Mouse (Mus musculus) MEL (cell line): Measurements from ENCODE around the gene Tfap2d. TPM values are rescaled to one million over a fixed set of nuclear protein-coding genes. Genes with fewer than 3 reads are reported as not detected.
A peak's percentile ranks its signal among the peaks of the same experiment; 100 is the strongest.

Experiments
- DNase-seq: peaks from one replicate; pipeline ENCODE4 v3.0.0; 2011; ENCODE audit warnings: low read depth, low spot score
- H3K27ac ChIP-seq: 2 replicates; pipeline ENCODE4 v1.5.1; 2012; ENCODE audit warnings: low read depth, mild to moderate bottlenecking, control low read depth, low read length, moderate library complexity; ENCODE audit not compliant: control insufficient read depth
- H3K27me3 ChIP-seq, 2 experiments: fragments of 150-350 bp in 1 of 2; sonication (generic) in 1 of 2; 2 replicates each; pipeline ENCODE4 v1.6.1; 2012; ENCODE audit warnings: low read length in 2 of 2, mild to moderate bottlenecking in 2 of 2, improper control_type of control experiment in 1 of 2, moderate library complexity in 1 of 2; ENCODE audit not compliant: insufficient read depth in 2 of 2, control insufficient read depth in 1 of 2
- H3K36me3 ChIP-seq, 2 experiments: 2 replicates each; pipeline ENCODE4 v1.6.1; 2012 to 2014; ENCODE audit warnings: low read length in 2 of 2, improper control_type of control experiment in 1 of 2, inconsistent platforms in 1 of 2, mild to moderate bottlenecking in 1 of 2; ENCODE audit not compliant: insufficient read depth in 2 of 2, control insufficient read depth in 1 of 2
- H3K4me1 ChIP-seq, 2 experiments: fragments of 150-350 bp in 1 of 2; sonication (generic) in 1 of 2; 2 replicates each; pipeline ENCODE4 v1.6.1; 2012; ENCODE audit warnings: low read length in 2 of 2, improper control_type of control experiment in 1 of 2, mild to moderate bottlenecking in 1 of 2; ENCODE audit not compliant: insufficient read depth in 2 of 2, control insufficient read depth in 1 of 2
- H3K4me3 ChIP-seq, 2 experiments: fragments of 150-350 bp in 1 of 2; sonication (generic) in 1 of 2; 2 replicates each; pipeline ENCODE4 v1.5.1; 2012; ENCODE audit warnings: low read depth in 2 of 2, low read length in 2 of 2, mild to moderate bottlenecking in 2 of 2, moderate library complexity in 2 of 2, control low read depth in 1 of 2, improper control_type of control experiment in 1 of 2; ENCODE audit not compliant: control insufficient read depth in 1 of 2, insufficient read depth in 1 of 2
- H3K79me2 ChIP-seq: 2 replicates; pipeline ENCODE4 v1.6.1; 2012; ENCODE audit warnings: mild to moderate bottlenecking, low read length, moderate library complexity; ENCODE audit not compliant: control insufficient read depth, poor library complexity, insufficient read depth
- H3K9ac ChIP-seq: 2 replicates; pipeline ENCODE4 v1.6.1; 2012; ENCODE audit warnings: low read depth, mild to moderate bottlenecking, control low read depth, low read length, moderate library complexity; ENCODE audit not compliant: control insufficient read depth, poor library complexity, severe bottlenecking
- H3K9me3 ChIP-seq: fragments of 150-350 bp; sonication (generic); replicated peaks from 2 replicates; pipeline ENCODE4 v1.6.1; 2012; ENCODE audit warnings: mild to moderate bottlenecking, low read length, improper control_type of control experiment, moderate library complexity; ENCODE audit not compliant: insufficient read depth
- CHD1 ChIP-seq: IDR thresholded peaks from 2 replicates; pipeline ENCODE4 v1.6.1; 2012; ENCODE audit warnings: low read depth, mild to moderate bottlenecking, inconsistent platforms, low read length, improper control_type of control experiment
- CTCF ChIP-seq, 3 experiments: IDR thresholded peaks in 2 of 3; conservative IDR thresholded peaks in 1 of 3; 2 replicates each; pipeline ENCODE4 v1.5.1; 2011 to 2012; ENCODE audit warnings: low read length in 3 of 3, low read depth in 2 of 3, mild to moderate bottlenecking in 2 of 3, improper control_type of control experiment in 1 of 3, inconsistent platforms in 1 of 3, mixed read lengths in 1 of 3, moderate library complexity in 1 of 3; ENCODE audit not compliant: control insufficient read depth in 1 of 3, insufficient read depth in 1 of 3, poor library complexity in 1 of 3, severe bottlenecking in 1 of 3
- E2F4 ChIP-seq: IDR thresholded peaks from 2 replicates; pipeline ENCODE4 v1.6.1; 2011; ENCODE audit warnings: low read depth, low read length, improper control_type of control experiment, borderline replicate concordance
- GATA1 ChIP-seq: IDR thresholded peaks from 2 replicates; pipeline ENCODE4 v1.6.1; 2011; ENCODE audit warnings: low read depth, low read length, improper control_type of control experiment
- MAFK ChIP-seq: IDR thresholded peaks from 2 replicates; pipeline ENCODE4 v1.6.1; 2011; ENCODE audit warnings: low read depth, mild to moderate bottlenecking, low read length, improper control_type of control experiment, borderline replicate concordance
- MYC ChIP-seq: IDR thresholded peaks from 2 replicates; pipeline ENCODE4 v1.6.1; 2011; ENCODE audit warnings: low read depth, mild to moderate bottlenecking, low read length, improper control_type of control experiment, moderate library complexity
- RAD21 ChIP-seq: IDR thresholded peaks from 2 replicates; pipeline ENCODE4 v1.6.1; 2011; ENCODE audit warnings: mild to moderate bottlenecking, low read depth, low read length, improper control_type of control experiment
- SMC3 ChIP-seq: IDR thresholded peaks from 2 replicates; pipeline ENCODE4 v1.6.1; 2011; ENCODE audit warnings: low read depth, low read length, improper control_type of control experiment
- TAL1 ChIP-seq: IDR thresholded peaks from 2 replicates; pipeline ENCODE4 v1.6.1; 2012; ENCODE audit warnings: mild to moderate bottlenecking, inconsistent platforms, low read length, moderate library complexity, mixed read lengths
- TBP ChIP-seq: IDR thresholded peaks from 2 replicates; pipeline ENCODE4 v1.8.0; 2011; ENCODE audit warnings: low read depth, low read length, improper control_type of control experiment
- ZC3H11A ChIP-seq: IDR thresholded peaks from 2 replicates; pipeline ENCODE4 v1.6.1; 2012; ENCODE audit warnings: low read depth, mild to moderate bottlenecking, inconsistent platforms, low read length, improper control_type of control experiment
- polyA plus RNA-seq, 2 experiments: library from polyadenylated mRNA; stranded (reverse) in 1 of 2; unstranded in 1 of 2; fragments of >175 nt in 1 of 2; fragments of >200 nt in 1 of 2; gene quantifications; 2 replicates each; pipeline versions ENCODE4 v1.2.1 to v1.2.4; 2012; ENCODE audit warnings: low replicate concordance in 2 of 2, low read depth in 1 of 2; ENCODE audit not compliant: insufficient read length in 2 of 2, insufficient read depth in 1 of 2, missing spikeins in 1 of 2
- total RNA-seq: library from RNA; depleted of rRNA; stranded (reverse); fragments of 300-350 nt; gene quantifications from 2 replicates; pipeline ENCODE4 v1.2.3, GENCODE M21; 2012

The Tfap2d gene
- total and polyA plus RNA-seq, 3 experiments = not detected

- Histone ChIP-seq H3K36me3 (no peaks in the 10 kb centered on the region), H3K27me3 (no peaks in the 10 kb centered on the region), H3K27ac (no peak overlapping the region), H3K4me1 (no peaks in the 10 kb centered on the region), H3K9ac (no peak overlapping the region), H3K79me2 (no peaks in the 10 kb centered on the region), H3K9me3 (no peaks in the 10 kb centered on the region), H3K4me3 (no peak overlapping the region)
- TF ChIP-seq CTCF (IDR thresholded peaks at IDR 0.05 in 2 of 3, conservative IDR thresholded peaks at IDR 0.05 in 1 of 3; ENCODE audit: control insufficient read depth in 1 of 3, insufficient read depth in 1 of 3, low read depth in 2 of 3, low read length in 3 of 3, poor library complexity in 1 of 3, severe bottlenecking in 1 of 3) (peak; percentile 54 to 69 (median 59)), MYC (no peak), GATA1 (no peak), MAFK (no peak), SMC3 (peak; percentile 62), RAD21 (peak; percentile 23)
- TF ChIP-seq, all 39 proteins: peak for 3
- DNase-seq = peak; percentile 24
Observed at GRCm38 (mm10) chr1:19205649-19206048, 102.8 kb downstream of the Tfap2d start.

DNA sequence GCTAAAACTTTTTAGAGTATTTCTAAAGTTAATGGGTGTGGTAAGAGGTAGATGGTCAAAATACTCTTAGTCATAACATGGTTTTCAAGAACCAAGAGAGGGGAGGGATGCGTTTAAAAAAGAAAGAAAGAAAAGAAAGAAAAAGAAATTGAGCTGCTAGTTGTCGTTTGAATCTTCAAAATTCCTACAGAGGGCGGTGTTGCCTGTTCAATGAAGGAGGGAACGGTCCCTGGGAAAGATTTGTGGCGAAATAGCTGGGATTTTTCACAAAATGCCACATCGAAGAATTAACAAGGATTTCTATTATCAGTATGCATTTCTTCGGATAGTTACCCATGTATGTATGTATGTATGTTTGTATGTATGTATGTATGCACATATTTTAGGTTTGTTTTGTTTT, 103.4 kb downstream of the Tfap2d start:
- Histone ChIP-seq H3K79me2 (no peaks in the 10 kb centered on the region), H3K9me3 (no peaks in the 10 kb centered on the region), H3K36me3 (no peaks in the 10 kb centered on the region), H3K27ac (no peak overlapping the region), H3K27me3 (no peaks in the 10 kb centered on the region), H3K4me1 (no peaks in the 10 kb centered on the region), H3K4me3 (no peak overlapping the region), H3K9ac (no peak overlapping the region)
- DNase-seq = no peak
- TF ChIP-seq CTCF (IDR thresholded peaks at IDR 0.05 in 2 of 3, conservative IDR thresholded peaks at IDR 0.05 in 1 of 3; ENCODE audit: control insufficient read depth in 1 of 3, insufficient read depth in 1 of 3, low read depth in 2 of 3, low read length in 3 of 3, poor library complexity in 1 of 3, severe bottlenecking in 1 of 3) = no peak
- TF ChIP-seq E2F4 = no peak

DNA sequence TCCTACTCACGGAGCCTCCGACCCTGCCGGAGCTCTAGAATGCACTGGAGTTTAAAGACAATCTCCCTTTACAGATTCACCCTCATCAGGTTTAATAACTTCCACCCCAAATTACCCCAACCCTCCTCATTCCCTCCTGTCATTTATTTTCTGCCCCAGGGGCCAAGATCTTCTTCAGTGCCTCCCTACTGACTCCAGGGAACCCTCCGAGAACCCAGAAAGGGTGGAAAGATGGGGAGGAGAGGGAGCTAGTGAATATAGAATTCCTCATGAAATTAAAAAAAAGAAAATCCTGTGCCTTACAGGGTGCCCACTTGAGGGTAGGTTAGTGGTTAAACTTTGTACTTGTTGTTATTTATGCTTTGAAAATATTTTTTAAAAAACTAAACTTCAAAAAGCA, 104.8 kb downstream of the Tfap2d start:
- H3K9ac ChIP-seq = no peak overlapping the region
- DNase-seq = no peak
- no peaks in the 10 kb centered on the region for H3K36me3 ChIP-seq
- H3K4me3 ChIP-seq = no peak overlapping the region
- H3K27ac ChIP-seq = no peak overlapping the region
- no peaks in the 10 kb centered on the region for H3K79me2 ChIP-seq
- no peaks in the 10 kb centered on the region for H3K9me3 ChIP-seq
- H3K27me3 ChIP-seq = no peaks in the 10 kb centered on the region
- H3K4me1 ChIP-seq = no peaks in the 10 kb centered on the region
- no peak for TF ChIP-seq TAL1
- no peak for TF ChIP-seq TBP
- no peak for TF ChIP-seq ZC3H11A
- no peak for TF ChIP-seq E2F4
- no peak for TF ChIP-seq CHD1
